Mouse (Mus musculus) stomach, postnatal 0 days (tissue): ENCODE measurements at regions not wholly inside any gene's neighbourhood (a gene's known extent, or its start where the extent isn't known, plus 50 kb on each side); places are given as distances from the start of the nearest gene placed in this dataset.

Experiments used
- ATAC-seq: fragments of 200-750 bp; cut with Nextera tagmentation; 2 replicates; pipeline ENCODE4 v1.8.0; 2017; ENCODE audit not compliant: low FRiP score, low TSS enrichment
- DNase-seq: peaks from one replicate; pipeline ENCODE4 v3.0.0-alpha.2; 2016; ENCODE audit warnings: low spot score
- H3K27ac ChIP-seq: fragments of 300-500 bp; sonication (generic); replicated peaks from 2 replicates; pipeline ENCODE4 v1.5.1; 2014; ENCODE audit warnings: mild to moderate bottlenecking, control low read depth
- H3K27me3 ChIP-seq: fragments of 300-500 bp; sonication (generic); 2 replicates; pipeline ENCODE4 v1.6.1; 2014; ENCODE audit warnings: low read length; ENCODE audit not compliant: control insufficient read depth, insufficient read depth
- H3K36me3 ChIP-seq: fragments of 300-500 bp; sonication (generic); 2 replicates; pipeline ENCODE4 v1.6.1; 2014; ENCODE audit warnings: low read length, mixed read lengths; ENCODE audit not compliant: control insufficient read depth, insufficient read depth
- H3K4me1 ChIP-seq: fragments of 300-500 bp; sonication (generic); replicated peaks from 2 replicates; pipeline ENCODE4 v1.6.1; 2014; ENCODE audit warnings: antibody characterized with exemption; ENCODE audit not compliant: control insufficient read depth, insufficient read depth
- H3K4me2 ChIP-seq: fragments of 300-500 bp; sonication (generic); replicated peaks from 2 replicates; pipeline ENCODE4 v1.6.1; 2014; ENCODE audit warnings: low read depth, mild to moderate bottlenecking, control low read depth, moderate library complexity
- H3K4me3 ChIP-seq: fragments of 300-500 bp; sonication (generic); 2 replicates; pipeline ENCODE4 v1.5.1; 2014; ENCODE audit warnings: low read depth, low read length, control low read depth
- H3K9ac ChIP-seq: fragments of 300-500 bp; sonication (generic); 2 replicates; pipeline ENCODE4 v1.6.1; 2014; ENCODE audit warnings: mild to moderate bottlenecking, low read length, control low read depth, mixed read lengths
- H3K9me3 ChIP-seq: fragments of 300-500 bp; sonication (generic); 2 replicates; pipeline ENCODE4 v1.6.1; 2016; ENCODE audit warnings: low read length; ENCODE audit not compliant: control insufficient read depth
- CTCF ChIP-seq: IDR thresholded peaks from 2 replicates; pipeline ENCODE4 v1.5.1; 2016; ENCODE audit warnings: antibody characterized with exemption, low read depth, mild to moderate bottlenecking, moderate library complexity
- EP300 ChIP-seq: optimal IDR thresholded peaks from 2 replicates; pipeline ENCODE3; 2016; ENCODE audit warnings: antibody characterized with exemption
- WGBS: fragments of 180-500 bp; shearing (Covaris S2); extraction: QIAGEN DNeasy Blood & Tissue Kit; methylation state at CpG from one replicate; pipeline ENCODE4 v1.1.7; 2014; 5-methylcytosine and 5-hydroxymethylcytosine counted together

DNA sequence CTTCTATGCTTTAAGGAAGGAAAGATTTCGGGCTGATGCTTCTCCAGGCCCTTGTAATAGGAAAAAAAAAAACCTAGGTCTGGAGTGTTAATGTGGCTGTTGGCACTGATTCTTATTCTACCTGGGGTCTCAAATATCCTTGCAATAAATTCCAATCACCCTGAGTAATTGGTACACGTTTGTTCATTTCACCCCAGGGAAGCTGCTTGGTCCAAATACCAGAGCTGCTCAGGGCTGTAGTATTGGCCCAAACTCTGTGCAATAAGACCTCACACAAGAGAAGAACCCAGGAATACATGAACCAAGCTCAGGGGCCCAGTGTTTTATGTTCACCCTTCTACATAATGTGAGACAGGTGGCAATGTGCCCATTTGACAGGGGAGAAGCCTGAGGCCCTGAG, 366.8 kb downstream of the Tox3 start:
- Histone ChIP-seq H3K27ac (no peak overlapping the region), H3K9ac (no peak overlapping the region), H3K4me2 (no peak overlapping the region), H3K4me3 (no peak overlapping the region), H3K36me3 (no peaks in the 10 kb centered on the region), H3K4me1 (no peaks in the 10 kb centered on the region), H3K27me3 (no peaks in the 10 kb centered on the region), H3K9me3 (no peaks in the 10 kb centered on the region)
- 73% methylated on average over 2 of the region's 2 CpGs for WGBS
- DNase-seq (no peak), ATAC-seq (no peak)
- no peak for TF ChIP-seq CTCF
- TF ChIP-seq EP300: no peak

- ATAC-seq (no peak), DNase-seq (no peak)
- no peak overlapping the region for H3K4me2 ChIP-seq
- H3K4me3 ChIP-seq: no peak overlapping the region
- no peaks in the 10 kb centered on the region for H3K4me1 ChIP-seq
- WGBS: 52% methylated on average over 4 of the region's 4 CpGs
- no peak overlapping the region for H3K9ac ChIP-seq
- H3K27ac ChIP-seq: no peak overlapping the region
- H3K9me3 ChIP-seq: no peaks in the 10 kb centered on the region
- no peaks in the 10 kb centered on the region for H3K36me3 ChIP-seq
- TF ChIP-seq EP300 (no peak), CTCF (no peak)
- H3K27me3 ChIP-seq: no peaks in the 10 kb centered on the region
Observed at GRCm38 (mm10) chr8:89980441-89980840, 367.7 kb downstream of the Tox3 start.

- no peak overlapping the region for H3K4me3 ChIP-seq
- no peaks in the 10 kb centered on the region for H3K36me3 ChIP-seq
- no peak overlapping the region for H3K9ac ChIP-seq
- H3K4me2 ChIP-seq: no peak overlapping the region
- 96% methylated on average over 1 of the region's 1 CpGs for WGBS
- no peaks in the 10 kb centered on the region for H3K4me1 ChIP-seq
- DNase-seq (no peak), ATAC-seq (no peak)
- no peaks in the 10 kb centered on the region for H3K9me3 ChIP-seq
- no peaks in the 10 kb centered on the region for H3K27me3 ChIP-seq
- H3K27ac ChIP-seq: no peak overlapping the region
- TF ChIP-seq CTCF (no peak), EP300 (no peak)
Observed at GRCm38 (mm10) chr8:89962799-89963198, 385.3 kb downstream of the Tox3 start.

- H3K36me3 ChIP-seq: no peaks in the 10 kb centered on the region
- H3K27ac ChIP-seq: no peak overlapping the region
- no peak overlapping the region for H3K9ac ChIP-seq
- H3K27me3 ChIP-seq: no peaks in the 10 kb centered on the region
- no peaks in the 10 kb centered on the region for H3K9me3 ChIP-seq
- TF ChIP-seq EP300: no peak
- no peak for TF ChIP-seq CTCF
- no peaks in the 10 kb centered on the region for H3K4me1 ChIP-seq
- no peak for DNase-seq
- ATAC-seq: no peak
- H3K4me3 ChIP-seq: no peak overlapping the region
- H3K4me2 ChIP-seq: no peak overlapping the region
Observed at GRCm38 (mm10) chr8:89957486-89957885, 390.7 kb downstream of the Tox3 start.

DNA sequence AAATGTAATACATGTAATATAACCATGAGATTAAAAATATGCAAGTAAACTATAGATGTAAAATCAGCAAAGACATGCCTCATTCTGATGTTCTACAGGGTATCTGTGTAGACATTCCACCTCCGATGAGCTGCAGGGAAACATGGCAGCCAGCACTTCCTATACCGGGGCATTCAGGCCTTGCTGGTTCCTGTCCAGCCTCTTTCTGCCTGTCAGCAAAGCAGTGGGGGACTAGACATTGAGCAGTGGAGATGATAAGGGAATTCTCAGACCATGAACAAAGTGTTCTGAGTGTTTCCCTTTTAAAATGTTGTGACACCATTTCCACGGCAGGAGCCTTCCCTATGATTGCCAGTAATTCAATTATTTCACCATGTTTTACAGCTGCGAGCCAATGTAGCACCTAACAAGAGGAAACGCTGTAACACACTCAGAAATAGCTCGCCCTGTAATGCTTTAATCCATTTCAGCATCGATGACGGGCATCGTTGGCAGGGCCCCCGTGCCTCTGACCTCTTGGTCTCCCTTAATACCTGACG, 391.6 kb downstream of the Tox3 start:
- H3K9me3 ChIP-seq: no peaks in the 10 kb centered on the region
- no peak overlapping the region for H3K4me3 ChIP-seq
- no peaks in the 10 kb centered on the region for H3K27me3 ChIP-seq
- H3K9ac ChIP-seq: no peak overlapping the region
- no peaks in the 10 kb centered on the region for H3K4me1 ChIP-seq
- no peak for DNase-seq
- WGBS: 84% methylated on average over 11 of the region's 11 CpGs
- TF ChIP-seq CTCF: no peak
- TF ChIP-seq EP300: no peak
- no peak overlapping the region for H3K27ac ChIP-seq
- no peak overlapping the region for H3K4me2 ChIP-seq
- no peak for ATAC-seq
- no peaks in the 10 kb centered on the region for H3K36me3 ChIP-seq

- TF ChIP-seq EP300 (no peak), CTCF (no peak)
- no peaks in the 10 kb centered on the region for H3K9me3 ChIP-seq
- H3K36me3 ChIP-seq: no peaks in the 10 kb centered on the region
- ATAC-seq: no peak
- DNase-seq: no peak
- 79% methylated on average over 1 of the region's 1 CpGs for WGBS
- H3K4me1 ChIP-seq: no peaks in the 10 kb centered on the region
- no peak overlapping the region for H3K4me3 ChIP-seq
- no peak overlapping the region for H3K9ac ChIP-seq
- no peaks in the 10 kb centered on the region for H3K27me3 ChIP-seq
- H3K4me2 ChIP-seq: no peak overlapping the region
- H3K27ac ChIP-seq: no peak overlapping the region
Observed at GRCm38 (mm10) chr8:89938836-89939235, 409.3 kb downstream of the Tox3 start.
